ENCODE assay signal across 9 mouse cellular contexts in the genomic region with DNA sequence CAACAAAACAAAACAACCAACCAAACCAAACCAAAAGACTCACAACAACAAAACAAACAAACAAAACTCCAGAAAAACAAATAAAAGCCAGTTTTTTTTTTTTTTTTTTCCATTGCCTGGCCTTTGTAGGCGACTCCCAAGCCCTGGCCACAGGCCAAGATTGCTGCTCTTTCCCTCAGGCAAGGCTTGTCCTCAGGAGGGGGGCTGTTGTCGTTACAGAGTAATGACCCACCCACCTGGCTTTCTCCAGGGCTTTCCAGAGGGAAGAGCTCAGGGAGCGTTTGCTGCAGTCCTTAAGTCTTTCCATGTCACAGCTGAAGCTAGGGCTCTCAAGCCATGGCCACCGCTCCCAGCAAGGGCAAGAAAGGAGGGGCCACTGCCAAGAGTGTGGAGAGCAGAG. TPM values are rescaled to one million over a fixed set of nuclear protein-coding genes. Genes with fewer than 3 reads are reported as not detected.
A peak's percentile ranks its signal among the peaks of the same experiment; 100 is the strongest.
DNase-seq lines count a peak whose midpoint lies in the region; ATAC-seq and TF ChIP-seq lines count a peak whose summit lies in the region.
"Had no signal": no experiment of that assay in that cellular context is flagged by ENCODE, and none has a peak within 500 bp of the region (broad histone marks: within the 10 kb centered on the region; RNA-seq: fewer than 3 reads in every experiment).

A gene (plus strand): TSS at position 296 of the 400 bp plus-strand sequence.

- no peak within 1 kb of the TSS for H3K4me3 ChIP-seq in forebrain, embryonic 14.5 days (ENCODE audit: low read depth, low read length)
- H3K4me3 ChIP-seq in forebrain, embryonic 15.5 days = no peak within 1 kb of the TSS
- H3K4me3 ChIP-seq in lung, embryonic 14.5 days (ENCODE audit: low read depth, low read length) = no peak within 1 kb of the TSS
- no peak within 1 kb of the TSS for H3K4me3 ChIP-seq in thymus, adult 2 months (ENCODE audit: control insufficient read depth, insufficient read depth, low read length)
- H3K4me3 ChIP-seq: liver, embryonic 15.5 days had no signal

- no peaks in the 10 kb centered on the region for H3K9me3 ChIP-seq in forebrain, embryonic 14.5 days (replicated peaks; ENCODE audit: control insufficient read depth, low read length)
- no peaks in the 10 kb centered on the region for H3K9me3 ChIP-seq in forebrain, embryonic 15.5 days
- H3K9me3 ChIP-seq in lung, embryonic 14.5 days (ENCODE audit: low read depth, low read length) = no peaks in the 10 kb centered on the region
- H3K9me3 ChIP-seq: liver, embryonic 15.5 days had no signal

- H3K27ac ChIP-seq in forebrain, embryonic 14.5 days (ENCODE audit: low read depth, low read length) = no peak within 1 kb of the TSS
- H3K27ac ChIP-seq in forebrain, embryonic 15.5 days (replicated peaks) = no peak within 1 kb of the TSS
- H3K27ac ChIP-seq in lung, embryonic 14.5 days (ENCODE audit: low read depth) = no peak within 1 kb of the TSS
- H3K27ac ChIP-seq in thymus, adult 2 months (ENCODE audit: control insufficient read depth, insufficient read depth, low read length) = no peak within 1 kb of the TSS
- H3K27ac ChIP-seq: liver, embryonic 15.5 days had no signal

- H3K36me3 ChIP-seq in forebrain, embryonic 14.5 days (ENCODE audit: control insufficient read depth, insufficient read depth, low read length) = no peaks in the 10 kb centered on the region
- H3K36me3 ChIP-seq in forebrain, embryonic 15.5 days = no peaks in the 10 kb centered on the region
- no peaks in the 10 kb centered on the region for H3K36me3 ChIP-seq in lung, embryonic 14.5 days (ENCODE audit: insufficient read depth)
- H3K36me3 ChIP-seq in thymus, adult 2 months (ENCODE audit: control insufficient read depth, insufficient read depth, low read length) = no peaks in the 10 kb centered on the region
- H3K36me3 ChIP-seq: liver, embryonic 15.5 days had no signal

- no peak for TF ChIP-seq POLR2A in thymus, adult 2 months (IDR thresholded peaks at IDR 0.05; ENCODE audit: control insufficient read depth, extremely low read depth, insufficient read depth, low read length, poor library complexity)

- peak; percentile 49 for DNase-seq in forebrain, embryonic 14.5 days (ENCODE audit: low spot score)
- peak; percentile 66 for DNase-seq in lung, embryonic 14.5 days
- no peak for DNase-seq in lung, postnatal 14 days
- DNase-seq in heart, postnatal 14 days = peak; percentile 17 to 20
- peak; percentile 63 for DNase-seq in retina, postnatal 1 day
- DNase-seq in right cerebral cortex, postnatal 36 days (ENCODE audit: low spot score in 2 of 2) = no peak
- DNase-seq in thymus, adult 2 months = no peak

- 3% methylated on average over 4 of the region's 4 CpGs for WGBS in forebrain, embryonic 14.5 days
- WGBS in forebrain, embryonic 15.5 days = 0% methylated on average over 4 of the region's 4 CpGs
- WGBS in lung, embryonic 14.5 days = 10% methylated on average over 4 of the region's 4 CpGs
- WGBS in thymus, adult 2 months = 33% methylated on average over 4 of the region's 4 CpGs

- TF ChIP-seq CTCF in lung, embryonic 14.5 days (IDR thresholded peaks at IDR 0.05; ENCODE audit: low read depth) = no peak
- TF ChIP-seq CTCF in thymus, adult 2 months (IDR thresholded peaks at IDR 0.05; ENCODE audit: borderline replicate concordance, control insufficient read depth, extremely low read depth, insufficient read depth, low read length, poor library complexity) = no peak

- no peak within 1 kb of the TSS for H3K9ac ChIP-seq in forebrain, embryonic 14.5 days (ENCODE audit: low read length)
- H3K9ac ChIP-seq in forebrain, embryonic 15.5 days (replicated peaks) = no peak within 1 kb of the TSS
- H3K9ac ChIP-seq in lung, embryonic 14.5 days = no peak within 1 kb of the TSS
- H3K9ac ChIP-seq: liver, embryonic 15.5 days had no signal

- H3K4me2 ChIP-seq in forebrain, embryonic 14.5 days (ENCODE audit: low read length) = no peak within 1 kb of the TSS
- no peak within 1 kb of the TSS for H3K4me2 ChIP-seq in forebrain, embryonic 15.5 days (replicated peaks)
- peak within 1 kb of the TSS; percentile 79; the same call in 1 of the 2 replicates for H3K4me2 ChIP-seq in lung, embryonic 14.5 days
- H3K4me2 ChIP-seq: liver, embryonic 15.5 days had no signal

- ATAC-seq in forebrain, embryonic 14.5 days = no peak
- no peak for ATAC-seq in forebrain, embryonic 15.5 days (replicated peaks)
- no peak for ATAC-seq in lung, embryonic 14.5 days (ENCODE audit: insufficient read depth)

- intact Hi-C loops in heart, postnatal 14 days (cut with DNase I) = loop anchor here (5.0 kb wide), 1 partner anchor 71 kb away; no protein-coding TSS in a partner anchor

- H3K4me1 ChIP-seq in forebrain, embryonic 14.5 days (ENCODE audit: control insufficient read depth, insufficient read depth, low read length) = peaks cover 5% of the 10 kb centered on the region; the same call in 1 of the 2 replicates
- peaks cover 32% of the 10 kb centered on the region for H3K4me1 ChIP-seq in forebrain, embryonic 15.5 days
- H3K4me1 ChIP-seq in lung, embryonic 14.5 days (ENCODE audit: insufficient read depth) = peaks cover 8% of the 10 kb centered on the region; the same call in 1 of the 2 replicates
- peaks cover 15% of the 10 kb centered on the region for H3K4me1 ChIP-seq in thymus, adult 2 months (replicated peaks; ENCODE audit: control insufficient read depth, insufficient read depth, low read length)

- H3K27me3 ChIP-seq in forebrain, embryonic 14.5 days (replicated peaks; ENCODE audit: control insufficient read depth, insufficient read depth, low read length) = peaks cover 58% of the 10 kb centered on the region
- peaks cover 52% of the 10 kb centered on the region for H3K27me3 ChIP-seq in forebrain, embryonic 15.5 days
- peaks cover 53% of the 10 kb centered on the region for H3K27me3 ChIP-seq in lung, embryonic 14.5 days (ENCODE audit: insufficient read depth, low read length)
- peaks cover 33% of the 10 kb centered on the region for H3K27me3 ChIP-seq in thymus, adult 2 months (ENCODE audit: control insufficient read depth, insufficient read depth, low read length)

RNA-seq across cellular contexts. Expression of the gene that starts here (rescaled TPM):
- 0.11 TPM in 1 of 2 replicates, not detected in the other for polyA plus RNA-seq in forebrain, embryonic 14.5 days (2014; fragmentation: Nextera tagmentation; extraction: Ambion mirVana)
- polyA plus RNA-seq in forebrain, embryonic 15.5 days (2015; fragmentation: Nextera tagmentation; extraction: Ambion mirVana) = 0.11 and 0.33 TPM in 2 replicates
- polyA plus RNA-seq in lung, embryonic 14.5 days (2014; fragmentation: Nextera tagmentation; extraction: Ambion mirVana) = 0.12 TPM in 1 of 2 replicates, not detected in the other
- total RNA-seq in heart, postnatal 14 days (2021) = under 1 TPM in 1 of 2 experiments, not detected in 1; 0.15 TPM
- 3.8 and 4.5 TPM in 2 replicates for polyA plus RNA-seq in thymus, adult 2 months (2012; rRNA removed)

Comparison
In these comparisons a context has a peak if more than half of its experiments do, and no peak if none do; other contexts are left out.
1. Peak in DNase-seq in forebrain, embryonic 14.5 days; RNA of the gene not detected or under 1 TPM.
2. Peak in DNase-seq and H3K4me2 ChIP-seq in lung, embryonic 14.5 days; RNA of the gene not detected or under 1 TPM.
3. Peak in DNase-seq in heart, postnatal 14 days; RNA of the gene not detected or under 1 TPM.